Mouse (Mus musculus): ENCODE results near the gene Uba3.

GRCm38 (mm10) chr6:97207085-97207484 is 1.6 kb upstream of the Uba3 start:
- TF ChIP-seq CTCF (IDR thresholded peaks at IDR 0.05; ENCODE audit: low read depth, low read length) (no peak), POLR2A (IDR thresholded peaks at IDR 0.05; ENCODE audit: insufficient read depth, low read length) (no peak)
